Mouse (Mus musculus) urinary bladder, adult 18-20 months (tissue): ENCODE measurements around the gene Mex3d.
"Not testable (repeated sequence)": the region's sequence is repeated elsewhere in the genome, so short reads cannot be mapped to it uniquely, and the experiment has no call there.

ENCODE experiments used
- DNase-seq, 2 experiments: peaks; one replicate each; pipeline ENCODE4 v3.0.0; 2022; ENCODE audit warnings: low spot score in 2 of 2, mixed read lengths in 2 of 2

Gene Mex3d

DNA sequence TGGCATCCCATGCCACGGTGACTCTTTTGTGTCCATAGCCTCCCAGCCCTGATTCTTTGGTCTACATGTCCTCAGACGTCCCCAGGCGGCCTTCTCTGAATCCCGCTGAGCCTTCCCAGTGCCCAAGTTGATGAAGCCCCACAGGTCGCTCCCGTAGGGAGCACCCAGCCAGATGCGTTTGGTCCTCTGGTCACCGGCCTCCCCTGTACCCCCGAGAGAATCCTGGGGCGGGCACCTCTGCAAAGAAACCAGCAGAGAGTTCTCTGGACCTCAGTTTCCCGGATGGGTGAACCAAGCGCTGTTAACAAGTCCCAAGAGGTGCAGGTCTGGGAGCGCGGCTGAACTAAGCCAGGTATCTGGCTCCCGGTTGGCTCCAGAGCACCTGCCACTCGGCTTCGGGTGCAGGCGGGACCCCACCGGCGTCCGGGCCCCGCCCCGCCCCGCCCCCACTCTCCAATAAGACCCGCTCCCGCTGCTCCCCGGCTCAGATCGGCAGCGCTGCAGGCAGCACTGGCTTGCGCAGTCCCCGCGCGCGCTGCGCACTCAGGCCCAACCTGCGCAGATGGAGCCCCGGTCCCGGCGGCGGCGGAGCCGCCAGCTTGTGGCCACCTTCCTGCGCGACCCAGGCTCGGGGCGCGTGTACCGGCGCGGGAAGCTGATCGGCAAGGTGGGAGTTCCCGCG is 31.3 kb downstream of the Mex3d start, which contains the start of gene Plk5:
Gene Plk5 (plus strand): TSS at position 459 of the 682 bp plus-strand sequence.
- DNase-seq, result no peak

DNA sequence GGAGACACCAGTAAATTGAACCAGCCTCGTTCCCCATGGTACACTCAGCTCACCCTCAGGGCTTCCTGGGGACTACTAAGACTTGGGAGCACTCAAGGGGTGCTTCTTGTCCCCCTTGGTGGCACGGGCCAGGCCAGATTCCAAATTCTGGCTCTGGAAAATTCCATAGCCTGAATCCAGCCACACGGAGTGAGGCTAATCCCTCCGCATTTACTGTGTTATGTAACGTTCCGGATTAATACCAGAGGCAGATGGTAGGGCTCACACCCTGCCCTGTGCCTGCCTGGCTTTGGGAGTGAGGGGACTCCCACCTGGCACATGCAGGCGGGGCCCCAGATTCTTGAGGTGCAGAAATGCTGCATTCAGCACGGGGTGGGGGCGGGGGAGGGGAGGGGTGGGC is 32.0 kb downstream of the Mex3d start:
- no peak for DNase-seq

DNA sequence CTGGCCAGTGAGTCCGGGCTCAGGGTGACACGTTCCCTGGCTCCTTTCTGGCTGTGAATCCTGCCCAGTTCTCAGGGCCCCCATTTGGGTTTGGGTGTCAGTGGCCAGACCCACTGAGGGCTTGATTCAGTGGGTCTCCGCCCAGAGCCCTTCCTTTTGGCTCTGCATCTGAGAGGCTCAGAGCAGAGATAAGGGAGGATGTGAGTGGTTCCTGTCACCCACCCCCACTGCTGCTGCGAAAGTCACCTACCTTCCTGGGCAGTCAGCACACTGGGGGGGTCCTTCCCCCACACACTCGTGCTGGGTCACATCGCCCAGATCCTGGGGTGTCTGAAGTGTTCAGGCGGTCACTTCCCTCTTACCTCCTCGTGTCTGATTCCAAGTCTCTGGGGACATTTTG is 34.7 kb downstream of the Mex3d start:
- DNase-seq, result no peak

DNA sequence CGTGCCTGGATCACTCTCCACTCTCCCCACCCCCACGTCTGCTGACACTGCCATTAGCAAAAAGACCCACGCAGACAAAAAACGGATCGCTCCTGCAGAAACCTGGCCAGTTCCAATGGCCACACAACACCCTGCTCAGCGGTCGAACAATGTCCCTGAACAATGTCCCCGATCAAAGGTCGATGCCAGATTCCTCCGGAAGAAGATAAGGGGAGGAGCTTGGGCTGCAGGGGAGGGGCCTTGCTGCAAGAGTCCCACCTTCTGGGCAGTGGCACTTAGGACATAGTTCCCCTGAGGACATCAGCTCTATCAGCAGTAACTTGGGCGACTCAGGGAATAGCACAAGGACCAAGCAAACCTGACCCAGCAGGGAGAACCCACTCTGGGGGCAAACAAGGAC is 35.6 kb downstream of the Mex3d start:
- DNase-seq, result no peak

DNA sequence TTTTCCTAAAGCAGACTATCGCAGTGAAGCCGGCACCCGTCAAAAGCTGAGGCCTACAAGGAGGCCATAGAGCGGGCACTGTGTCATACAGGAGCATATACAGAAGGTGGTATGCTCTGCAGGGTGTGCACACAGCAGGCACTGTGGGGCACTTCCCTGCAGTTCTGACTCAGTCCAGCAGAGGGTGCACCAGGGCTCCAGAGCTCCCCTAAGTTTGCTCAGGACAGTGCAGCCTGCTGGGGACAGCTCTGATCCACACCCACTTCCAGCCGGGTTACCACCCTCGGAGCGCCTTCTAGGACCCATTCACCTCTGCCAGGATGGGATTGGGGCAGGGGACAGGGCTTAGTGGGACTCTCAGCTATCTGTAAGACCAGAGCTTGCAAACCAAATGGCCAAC is 37.2 kb downstream of the Mex3d start:
- DNase-seq, result peak; percentile 69 to 93

DNA sequence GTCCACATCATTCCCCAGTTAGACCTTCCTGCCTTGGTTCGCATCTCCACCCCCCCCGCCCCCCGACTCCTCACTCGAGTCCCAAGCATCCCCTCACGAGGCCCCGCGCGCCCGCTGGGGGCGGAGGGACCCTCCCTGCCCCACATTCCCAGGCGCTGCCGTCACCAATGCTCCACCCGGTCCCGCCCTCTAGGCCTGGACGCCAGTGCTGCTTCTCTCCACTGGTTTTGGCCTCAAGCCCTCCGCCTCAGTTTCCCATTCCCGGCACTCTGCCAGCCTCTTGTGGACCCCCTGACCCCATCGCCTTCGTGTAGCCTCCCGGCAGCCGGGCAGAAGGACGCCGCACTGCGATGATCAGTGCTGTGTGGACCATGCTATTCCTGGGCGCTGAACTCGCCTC is 38.5 kb downstream of the Mex3d start:
- DNase-seq, result no peak

DNA sequence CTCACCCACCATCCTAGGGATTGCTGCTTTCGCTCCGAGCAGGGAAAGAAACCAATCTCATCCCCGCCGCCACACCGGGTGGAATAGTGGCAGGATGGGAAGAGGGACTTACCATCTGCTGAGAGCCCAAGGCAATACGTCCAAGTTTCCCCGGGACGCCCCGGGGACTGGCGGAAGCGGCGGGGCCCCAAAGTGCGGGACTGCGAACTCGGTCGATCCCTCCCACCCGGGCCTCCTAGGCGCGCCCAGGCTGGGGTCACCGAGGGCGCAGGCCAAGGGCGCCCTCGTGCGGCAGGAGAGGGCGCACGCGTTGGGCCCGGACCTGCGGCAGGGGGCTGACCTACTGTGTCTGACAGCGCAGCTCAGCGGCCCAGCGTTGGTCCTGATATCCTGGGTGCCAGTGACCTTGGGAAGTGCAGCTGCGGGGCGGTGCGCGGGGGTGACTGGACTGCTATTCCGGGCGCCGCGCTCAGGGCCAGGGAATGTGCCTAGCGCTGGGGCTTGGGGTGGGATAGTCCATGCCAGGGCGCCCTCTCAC is 39.1 kb downstream of the Mex3d start, which contains the start of gene Adamtsl5:
Gene Adamtsl5 (minus strand): TSS at position 169 of the 538 bp plus-strand sequence.
- peak in 1 of 2 experiments; percentile 56 for DNase-seq

DNA sequence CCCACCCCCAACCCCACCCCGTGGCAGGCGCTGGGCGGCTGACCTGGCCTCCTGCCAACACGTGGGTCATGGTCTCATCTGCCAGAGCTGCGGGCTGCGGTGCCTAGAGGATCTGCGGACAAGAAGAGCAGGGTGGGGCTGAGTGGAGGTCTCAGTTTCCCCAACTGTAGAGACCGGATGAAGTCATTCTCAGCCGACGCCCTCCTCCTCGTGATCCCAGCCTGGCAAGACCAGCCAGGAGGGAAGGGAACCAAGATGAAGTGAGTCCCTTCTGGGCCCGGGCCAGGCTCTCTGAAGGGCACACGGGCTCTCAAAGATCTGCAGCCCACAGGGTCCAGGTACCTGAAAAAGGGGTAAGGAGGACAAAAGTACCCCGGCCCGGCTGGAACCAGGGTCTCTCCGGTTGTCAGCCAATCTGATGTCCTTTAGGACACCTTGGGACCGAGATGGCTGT is 39.9 kb downstream of the Mex3d start:
- no peak for DNase-seq

DNA sequence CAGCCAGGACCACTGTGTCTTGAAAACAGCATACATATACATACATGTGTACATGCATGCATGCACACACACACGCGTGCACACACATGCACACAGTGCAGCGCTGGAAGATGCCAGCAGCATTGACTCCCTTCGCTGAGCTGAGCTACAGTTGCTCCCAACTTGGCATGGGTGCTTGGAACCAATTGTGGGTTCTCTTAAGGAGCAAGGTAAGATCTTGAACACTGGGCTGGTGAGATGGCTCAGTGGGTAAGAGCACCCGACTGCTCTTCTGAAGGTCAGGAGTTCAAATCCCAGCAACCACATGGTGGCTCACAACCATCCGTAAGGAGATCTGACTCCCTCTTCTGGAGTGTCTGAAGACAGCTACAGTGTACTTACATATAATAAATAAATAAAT is 41.5 kb downstream of the Mex3d start:
- DNase-seq, result not testable (repeated sequence)

DNA sequence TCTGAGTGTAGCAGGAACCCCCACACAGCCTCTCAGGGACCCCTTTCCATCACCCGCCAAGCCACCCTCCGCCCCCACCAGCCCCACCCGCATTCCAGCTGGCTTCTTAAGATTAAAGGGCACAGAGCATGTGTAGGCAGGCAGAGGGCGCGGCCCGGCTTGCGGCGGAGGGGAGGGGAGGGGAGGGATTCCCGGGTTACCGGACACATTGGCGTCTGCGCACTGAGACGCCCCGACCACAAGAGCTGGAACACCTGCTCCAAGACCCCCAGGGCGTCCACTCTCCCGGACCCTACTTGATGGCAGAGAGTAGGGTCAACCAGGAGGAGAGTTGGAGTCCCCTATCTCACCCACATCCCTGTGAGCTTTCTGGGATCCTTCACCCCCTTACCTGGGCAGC is 42.3 kb downstream of the Mex3d start:
- peak in 1 of 2 experiments; percentile 68 for DNase-seq

DNA sequence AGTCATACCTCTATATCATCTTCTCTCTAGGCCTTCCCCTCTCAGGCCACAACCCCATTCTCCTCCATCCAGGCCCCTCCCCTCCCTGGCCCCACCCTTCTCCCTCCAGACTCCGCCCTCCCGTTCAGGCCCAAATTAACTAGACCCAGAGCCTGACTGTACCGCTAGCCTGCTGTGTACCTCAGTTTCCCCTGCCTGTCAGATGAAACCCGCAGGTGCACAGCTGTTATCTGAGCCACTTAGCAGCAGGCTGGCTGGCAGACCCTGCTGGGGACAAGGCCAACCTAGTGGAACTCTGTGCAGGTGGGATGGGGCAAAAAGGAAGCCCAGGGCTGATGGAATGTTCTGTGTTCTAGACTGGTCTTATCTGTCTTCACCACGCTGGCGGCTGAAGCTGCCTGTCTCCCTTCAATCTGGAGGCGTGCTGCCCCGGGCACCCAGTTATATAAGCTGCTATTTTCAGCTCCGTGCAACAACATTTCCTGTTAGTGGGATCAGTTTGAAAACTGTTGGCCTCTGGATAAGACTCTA is 43.3 kb downstream of the Mex3d start:
- peak in 1 of 2 experiments; percentile 43 for DNase-seq

DNA sequence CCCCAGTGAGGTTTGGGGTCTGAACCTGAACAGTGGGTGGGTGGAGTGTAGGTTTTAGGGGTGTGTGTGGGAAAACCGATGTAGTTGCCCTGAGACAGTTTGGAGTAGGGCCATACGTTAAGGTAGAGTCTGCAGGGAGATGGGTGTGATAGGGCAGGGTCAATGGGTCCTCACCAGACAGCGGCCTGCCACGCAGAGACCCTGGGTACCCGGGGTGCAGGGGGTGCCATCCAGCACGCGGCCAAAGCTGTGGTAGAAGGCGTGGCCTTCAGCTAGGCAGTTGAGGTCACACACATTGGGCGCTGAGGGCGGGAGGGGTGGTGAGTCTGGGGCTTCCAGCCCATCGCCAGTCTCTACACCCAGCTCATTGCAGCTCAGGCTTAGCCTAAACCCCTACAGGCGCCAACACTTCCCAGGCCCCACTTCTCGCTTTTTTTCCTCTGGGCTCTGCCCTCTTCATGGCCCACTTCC is 44.0 kb downstream of the Mex3d start:
- no peak for DNase-seq

DNA sequence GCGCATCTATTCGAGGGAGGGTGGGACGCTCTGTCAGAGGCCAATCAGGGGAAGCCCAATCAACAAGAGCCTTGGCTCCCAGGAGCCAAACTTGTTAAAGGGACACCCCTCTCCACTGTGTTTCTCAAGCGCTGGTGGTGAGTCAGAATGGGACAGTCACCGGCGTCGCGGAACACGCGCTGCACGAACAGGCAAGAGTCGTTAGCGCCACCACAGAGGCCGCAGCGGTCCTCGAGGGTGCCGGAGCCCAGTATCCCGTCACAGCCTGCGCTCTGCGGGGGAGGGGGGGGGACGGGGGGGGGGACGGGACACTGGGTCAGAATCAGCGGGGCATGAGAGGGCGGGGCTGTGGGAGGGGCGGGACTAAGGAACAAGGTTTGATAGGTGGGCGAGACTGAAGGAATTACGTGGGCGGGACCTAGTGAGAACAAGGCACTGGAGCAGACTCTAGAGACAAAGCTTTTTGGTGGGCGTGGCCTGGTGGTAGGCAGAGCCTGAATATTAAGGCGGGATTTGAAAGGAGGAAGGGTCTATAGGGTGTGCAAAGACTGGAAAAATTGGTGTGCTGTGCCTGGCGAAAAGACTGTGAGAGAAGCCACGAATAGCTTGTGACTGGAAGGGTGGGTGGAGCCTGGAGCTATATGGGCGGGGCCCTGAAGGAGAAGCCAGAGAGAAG is 44.6 kb downstream of the Mex3d start:
- peak in 1 of 2 experiments; percentile 44 for DNase-seq

DNA sequence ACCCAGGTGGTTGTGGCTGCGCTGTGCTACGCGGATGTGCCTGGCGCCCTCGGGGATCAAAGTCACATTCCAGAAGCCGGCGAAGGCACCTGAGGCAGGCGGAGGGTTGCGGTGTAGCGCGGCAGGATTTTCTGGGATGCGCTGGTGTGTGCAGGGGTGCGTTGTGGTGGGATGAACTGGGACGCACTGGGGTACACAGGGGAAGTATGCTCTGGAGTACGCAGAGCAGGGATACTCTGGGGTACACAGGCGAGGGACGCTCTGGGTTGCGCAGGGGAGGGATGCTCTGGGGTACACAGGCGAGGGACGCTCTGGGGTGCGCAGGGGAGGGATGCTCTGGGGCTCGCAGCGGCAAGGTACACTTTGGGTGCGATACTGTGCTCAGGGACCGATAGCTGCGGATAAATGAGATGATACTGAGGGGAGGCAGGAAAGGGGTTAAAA is 45.1 kb downstream of the Mex3d start:
- DNase-seq, result no peak

DNA sequence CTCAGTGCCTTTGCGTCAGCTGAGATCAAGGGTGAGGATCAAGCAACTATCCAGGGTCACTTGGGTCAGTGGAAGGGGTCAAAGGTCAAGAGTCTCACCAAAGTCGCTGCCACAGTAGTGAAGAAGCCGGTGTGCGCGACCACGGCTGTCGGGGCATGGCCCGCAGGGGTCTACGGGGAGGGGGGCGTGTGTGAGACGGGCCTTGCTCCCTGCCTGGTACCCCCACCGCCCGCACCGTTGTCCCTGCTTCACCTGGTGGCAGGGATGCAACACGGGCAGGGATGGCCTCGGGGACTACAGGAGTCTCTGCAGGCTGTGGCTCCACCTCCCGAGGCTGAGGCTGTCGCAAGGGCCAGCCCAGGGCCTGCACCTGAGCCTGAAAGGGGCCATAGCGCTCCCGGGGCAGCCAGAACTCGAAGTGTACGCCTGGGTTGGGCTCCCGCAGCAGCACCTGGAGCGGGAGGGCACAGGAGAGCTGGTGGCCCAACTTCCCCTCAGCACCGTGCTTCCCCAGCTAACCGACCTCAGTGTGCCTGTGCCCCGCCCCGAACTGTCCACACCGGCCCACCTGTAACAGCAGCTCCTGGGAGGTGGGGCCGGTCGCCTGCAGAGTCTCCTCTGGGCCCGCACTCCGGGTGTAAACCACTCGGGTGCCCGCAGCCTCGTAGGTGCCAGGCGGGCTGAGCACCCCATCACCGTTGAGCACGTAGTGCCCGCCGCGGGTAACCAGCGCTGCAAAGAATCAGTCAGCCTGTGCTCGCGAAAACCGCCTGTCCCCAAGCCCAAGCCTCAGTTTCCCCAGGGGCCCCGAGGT is 45.8 kb downstream of the Mex3d start:
- DNase-seq, result no peak

DNA sequence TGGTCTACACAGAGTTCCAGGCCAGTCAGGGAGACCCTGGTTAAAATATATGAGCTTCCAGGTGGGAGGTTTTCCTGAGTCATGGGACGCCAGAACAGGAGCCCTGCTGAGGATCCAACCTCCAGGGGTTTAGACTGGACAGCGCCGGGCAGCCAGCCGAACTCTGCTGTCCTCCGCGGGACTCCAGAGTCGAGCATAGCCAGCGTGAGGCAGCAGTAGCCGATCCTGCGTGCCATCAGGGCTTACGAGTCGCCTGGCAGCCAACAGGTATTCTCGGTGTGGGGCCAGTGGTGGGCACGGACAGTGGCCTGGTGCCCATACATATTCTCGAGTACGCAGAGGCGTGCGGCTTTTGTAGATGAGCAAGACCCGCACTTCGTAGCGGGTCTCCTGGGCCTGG is 46.4 kb downstream of the Mex3d start:
- DNase-seq, result no peak

DNA sequence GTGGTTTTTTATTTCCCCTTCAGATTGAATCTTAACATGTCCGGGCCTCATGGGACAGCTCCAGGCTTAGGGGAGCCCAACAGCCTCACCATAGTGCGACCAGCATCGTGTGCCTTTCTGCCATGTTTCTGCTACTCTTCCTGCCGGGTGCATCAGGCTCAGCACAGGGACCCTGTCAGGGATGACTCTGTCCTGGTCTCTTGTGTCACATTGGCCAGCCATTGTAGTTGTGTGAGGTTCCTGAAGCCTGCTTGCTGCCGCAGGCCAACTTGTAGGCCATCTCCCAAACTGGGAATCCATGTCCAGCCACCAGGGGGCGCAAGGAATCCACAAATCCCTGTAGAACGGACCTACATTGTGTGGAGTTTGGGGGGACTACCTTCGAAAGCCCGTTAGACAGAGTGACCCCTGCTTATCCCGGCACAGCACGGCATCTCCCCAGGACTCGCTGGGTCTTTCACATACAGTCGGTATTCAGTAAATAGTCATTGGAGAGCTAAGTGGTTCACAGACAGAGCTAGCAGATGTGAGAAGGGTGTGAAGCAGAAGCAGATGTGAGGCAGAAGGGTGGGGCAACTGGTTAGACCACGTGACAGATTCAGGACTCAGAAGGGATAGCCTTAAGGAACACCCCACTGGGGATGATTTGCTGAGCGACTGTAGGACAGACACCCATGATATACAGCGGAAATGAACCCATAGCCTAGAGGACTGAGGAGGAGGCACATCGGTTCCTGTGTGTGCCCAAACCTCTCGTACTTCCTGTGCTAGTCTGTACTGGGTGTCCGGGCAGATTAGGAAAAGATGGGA is 47.3 kb downstream of the Mex3d start:
- DNase-seq, result peak; percentile 68 to 85

DNA sequence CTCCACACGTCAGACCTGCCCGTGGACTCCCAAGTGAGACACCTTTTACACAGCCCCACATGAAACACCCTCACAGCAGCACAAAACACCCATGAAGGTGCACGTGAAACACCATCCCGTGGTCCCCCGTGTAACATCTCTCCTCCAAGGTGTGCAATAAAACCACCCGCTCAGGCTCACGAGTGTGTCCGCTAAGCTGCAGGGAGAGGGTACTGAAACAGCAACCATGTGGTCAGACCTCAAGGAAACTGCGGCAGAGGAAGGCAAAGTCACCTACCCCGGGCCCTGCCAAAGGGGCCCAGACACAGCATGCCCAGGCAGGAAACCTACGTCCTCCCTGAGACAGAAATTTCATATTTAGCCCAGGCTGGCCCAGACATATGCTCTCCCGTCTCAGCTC is 51.2 kb downstream of the Mex3d start:
- no peak for DNase-seq

DNA sequence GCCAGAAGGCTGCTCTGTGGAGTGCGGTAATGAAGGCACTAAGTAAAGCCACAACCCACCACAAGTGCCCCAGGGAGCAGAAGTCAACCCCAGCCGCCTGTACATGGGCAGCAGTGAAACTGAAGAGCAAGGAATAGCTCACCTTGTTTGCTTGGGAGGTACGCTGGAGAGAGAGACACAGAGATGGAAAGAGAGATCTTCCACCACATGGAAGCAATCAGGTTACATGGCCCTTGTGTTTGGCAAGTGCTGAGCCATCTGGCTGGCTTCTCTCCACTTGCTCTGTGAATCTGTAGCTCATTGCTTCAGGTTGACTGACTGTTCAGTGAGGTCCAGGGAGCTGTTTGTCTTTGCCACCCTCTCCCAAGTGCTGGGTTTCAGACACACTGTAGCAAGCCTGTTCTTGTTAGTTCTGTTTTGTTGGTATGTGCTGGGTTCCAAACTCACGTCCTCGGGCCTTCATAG is 54.9 kb downstream of the Mex3d start:
- DNase-seq, result no peak

DNA sequence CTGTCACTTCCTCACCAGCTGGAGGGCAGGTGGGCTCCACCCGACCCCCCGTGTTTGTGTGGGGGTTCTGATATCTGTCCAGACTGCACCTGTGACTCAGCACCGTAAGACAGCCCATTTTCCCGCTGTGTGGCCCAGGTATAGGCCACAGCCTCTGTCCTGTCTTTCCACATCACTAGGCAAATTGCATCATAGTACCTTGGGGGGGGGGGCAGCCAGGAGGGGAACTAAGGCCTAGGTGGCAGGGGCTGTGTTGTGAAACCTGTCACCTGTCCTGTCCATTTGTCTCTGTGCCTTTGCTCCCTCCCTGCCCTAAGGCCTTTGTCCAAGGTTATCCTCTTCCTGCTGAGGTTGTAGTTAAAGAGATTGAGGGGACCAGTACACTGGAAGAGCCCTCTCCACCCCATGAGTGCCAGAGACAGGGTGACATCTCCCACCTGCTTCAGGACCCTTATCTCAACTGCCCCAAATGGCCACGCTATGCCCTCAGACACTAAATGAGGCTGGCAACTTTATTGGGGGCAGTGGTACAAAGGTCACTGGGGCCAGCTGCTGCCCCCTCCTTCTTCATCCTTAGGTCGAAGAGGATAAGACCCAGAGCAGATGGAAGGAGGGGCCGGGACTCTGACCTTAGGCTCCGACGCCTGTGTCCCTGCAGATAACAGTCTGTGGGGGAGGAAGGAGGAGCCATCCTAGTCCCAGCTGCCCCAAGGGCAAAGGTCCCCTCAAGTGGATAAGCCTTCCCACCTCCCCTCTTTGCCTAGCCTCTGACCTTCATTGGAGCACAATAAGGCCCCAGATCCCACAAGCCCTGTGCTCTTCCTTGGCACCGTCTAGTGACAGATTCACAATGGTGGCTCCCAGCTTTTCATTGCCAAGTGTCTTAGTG is 55.6 kb downstream of the Mex3d start:
- DNase-seq, result no peak
